Mouse (Mus musculus): ENCODE results near the gene Ube2t.

The Ube2t gene

DNA sequence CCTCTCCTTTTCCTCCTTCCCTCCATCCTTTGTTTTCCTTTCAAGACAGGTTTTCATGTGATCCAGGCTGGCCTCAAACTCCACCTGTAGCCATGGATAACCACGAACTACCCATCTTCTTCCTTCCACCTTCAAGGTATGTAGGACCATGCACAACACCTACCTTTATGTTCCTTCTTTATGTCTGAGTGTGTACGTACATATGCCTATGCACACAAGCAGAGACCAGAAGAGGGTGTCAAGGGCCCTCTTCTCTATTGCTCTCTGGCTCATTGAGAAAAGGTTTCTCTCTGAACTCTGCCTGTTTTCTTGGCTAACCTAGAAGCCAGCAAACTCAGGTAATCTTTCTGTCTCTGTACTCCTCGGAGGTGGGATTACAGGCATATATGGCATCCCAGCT, 32.4 kb downstream of the Ube2t start:
- DNase-seq (ENCODE audit: low read depth in 2 of 2, low spot score in 2 of 2): no peak

GRCm38 (mm10) chr1:134995437-134995836, 33.1 kb downstream of the Ube2t start:
- no peak for DNase-seq (ENCODE audit: low read depth in 2 of 2, low spot score in 2 of 2)

- DNase-seq (ENCODE audit: low read depth in 2 of 2, low spot score in 2 of 2): no peak
Measured at GRCm38 (mm10) chr1:134995954-134996353, 33.6 kb downstream of the Ube2t start.

DNA sequence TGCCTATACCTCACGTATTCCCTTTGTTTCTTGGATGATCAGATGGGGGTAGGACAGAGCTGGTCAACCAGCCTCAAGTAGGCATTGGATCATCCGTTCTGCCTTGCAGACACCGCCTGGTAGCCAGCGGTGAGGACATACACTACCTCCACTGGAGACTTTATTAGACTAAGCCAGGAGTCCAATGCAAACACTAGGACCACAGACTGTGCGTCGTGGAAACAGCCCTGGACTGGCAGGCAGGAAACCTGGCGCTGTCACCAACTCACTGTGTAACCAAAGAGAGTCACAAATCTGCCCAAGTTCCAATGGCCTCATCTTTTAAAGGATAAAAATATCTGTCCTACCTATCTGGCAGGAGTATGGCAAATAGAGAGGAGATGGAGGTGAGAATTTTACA, 34.1 kb downstream of the Ube2t start:
- DNase-seq (ENCODE audit: low read depth in 2 of 2, low spot score in 2 of 2): no peak

- no peak for DNase-seq (ENCODE audit: low read depth in 2 of 2, low spot score in 2 of 2)
Measured at GRCm38 (mm10) chr1:134997568-134997967, 35.2 kb downstream of the Ube2t start.

GRCm38 (mm10) chr1:134998231-134998630, 35.9 kb downstream of the Ube2t start:
- no peak for DNase-seq (ENCODE audit: low read depth in 2 of 2, low spot score in 2 of 2)

DNA sequence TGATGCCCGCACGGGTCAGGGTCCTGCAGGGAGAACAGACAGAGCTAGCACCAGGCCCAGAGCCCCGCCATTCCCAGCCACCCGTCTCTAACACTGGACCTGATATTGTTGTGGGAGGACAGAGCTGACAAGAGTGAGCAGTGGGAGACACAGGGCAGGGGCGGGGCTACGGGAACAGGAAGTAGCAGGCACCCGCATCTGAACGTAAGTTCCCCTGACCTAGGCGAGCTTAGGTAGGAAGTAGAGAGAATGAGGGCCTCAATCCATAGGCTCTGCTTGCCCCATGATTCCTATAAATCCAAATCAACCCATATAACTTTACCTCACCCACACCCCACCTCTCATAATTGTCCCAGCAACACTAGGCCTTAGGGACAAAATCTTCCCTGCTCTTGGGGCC, 38.2 kb downstream of the Ube2t start:
- DNase-seq (ENCODE audit: low read depth in 2 of 2, low spot score in 2 of 2): no peak

DNA sequence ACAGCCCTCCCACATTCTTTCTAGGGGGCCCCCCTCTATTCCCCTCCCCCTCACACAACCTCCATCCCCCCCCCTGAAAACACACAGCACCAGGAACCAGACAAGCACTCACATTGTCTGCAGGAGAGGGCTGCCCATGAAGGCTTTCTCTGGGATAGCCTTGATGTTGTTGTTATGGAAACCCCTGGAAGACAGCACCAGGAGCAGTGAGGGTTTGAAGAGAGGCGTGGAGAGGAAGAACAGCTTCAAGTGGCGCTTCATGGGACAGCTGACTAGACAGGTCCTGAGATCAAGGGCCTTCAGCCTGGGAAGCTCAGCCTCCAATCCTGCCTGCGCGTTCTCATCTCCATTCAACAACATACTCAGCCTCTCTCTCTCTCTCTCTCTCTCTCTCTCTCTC, 41.0 kb downstream of the Ube2t start:
- no peak for DNase-seq (ENCODE audit: low read depth in 2 of 2, low spot score in 2 of 2)

- DNase-seq (ENCODE audit: low read depth in 2 of 2, low spot score in 2 of 2): no peak
Measured at GRCm38 (mm10) chr1:135005696-135006095, 43.3 kb downstream of the Ube2t start.

- DNase-seq (ENCODE audit: low read depth in 2 of 2, low spot score in 2 of 2): no peak
Measured at GRCm38 (mm10) chr1:135009833-135010232, 47.5 kb downstream of the Ube2t start.

GRCm38 (mm10) chr1:135011912-135012311, 49.5 kb downstream of the Ube2t start:
- DNase-seq (ENCODE audit: low read depth in 2 of 2, low spot score in 2 of 2): no peak

GRCm38 (mm10) chr1:135012472-135012871, 50.1 kb downstream of the Ube2t start:
- no peak for DNase-seq (ENCODE audit: low read depth in 2 of 2, low spot score in 2 of 2)

DNA sequence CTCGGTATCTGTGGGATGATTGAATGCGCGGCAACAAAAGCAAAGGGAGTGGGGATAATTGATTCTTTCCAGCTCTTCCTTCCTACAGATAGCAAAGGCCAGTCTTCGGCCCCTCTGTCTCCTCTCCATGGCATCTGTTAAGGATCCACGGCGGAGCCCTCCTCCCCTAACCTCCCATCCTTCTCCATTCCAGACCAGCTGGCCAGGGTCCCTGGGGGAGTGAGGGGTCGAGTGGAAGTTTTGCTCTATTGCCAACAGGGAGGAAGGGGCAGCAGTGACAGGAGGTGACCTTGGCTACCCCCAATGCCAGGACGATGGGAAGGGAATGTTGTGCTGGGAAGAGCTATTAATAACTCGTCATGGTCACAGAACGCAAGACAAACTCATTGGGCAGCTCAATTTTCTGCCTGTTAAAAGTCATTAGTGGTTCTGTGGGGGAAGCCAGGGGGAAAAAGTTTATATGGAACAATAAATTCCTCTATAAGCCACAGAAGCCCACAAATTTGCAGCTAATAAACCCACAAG, 52.6 kb downstream of the Ube2t start:
- no peak for DNase-seq (ENCODE audit: low read depth in 2 of 2, low spot score in 2 of 2)

DNA sequence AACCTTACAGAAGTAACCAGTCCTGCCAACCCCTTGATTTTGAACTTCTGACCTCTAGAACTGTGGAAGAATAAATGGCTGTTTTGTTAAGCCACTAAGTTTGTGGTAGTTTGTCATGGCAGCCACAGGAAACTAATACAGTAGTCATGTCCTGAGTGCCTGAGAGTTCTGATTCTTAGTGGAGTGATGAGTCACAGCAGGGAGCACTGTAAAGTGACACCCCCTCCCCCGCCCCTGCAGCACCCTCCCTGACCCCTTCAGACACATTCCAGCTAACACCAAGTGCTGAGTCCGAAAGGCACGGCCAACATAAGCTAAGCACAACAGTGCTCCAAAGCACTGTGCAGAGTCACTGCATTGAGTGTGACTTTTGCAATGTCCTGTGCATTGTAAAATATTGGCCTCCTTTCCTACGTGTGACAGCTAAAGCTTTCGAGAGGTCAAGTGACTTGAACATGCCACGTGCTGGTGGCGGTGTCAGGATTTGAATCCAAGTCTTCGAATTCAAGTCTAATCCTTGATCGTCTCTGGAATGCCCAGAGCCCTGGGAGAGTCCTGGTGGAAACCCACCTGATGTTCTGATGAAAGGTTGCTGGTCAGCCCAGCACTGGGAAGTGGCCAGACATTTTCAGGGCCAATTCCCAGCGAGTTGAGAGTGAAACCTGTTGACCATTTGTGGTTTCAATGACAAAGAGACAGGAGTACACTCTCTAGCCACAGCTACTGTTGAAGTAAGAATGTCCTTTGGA, 54.7 kb downstream of the Ube2t start:
- DNase-seq (ENCODE audit: low read depth in 2 of 2, low spot score in 2 of 2): no peak

DNA sequence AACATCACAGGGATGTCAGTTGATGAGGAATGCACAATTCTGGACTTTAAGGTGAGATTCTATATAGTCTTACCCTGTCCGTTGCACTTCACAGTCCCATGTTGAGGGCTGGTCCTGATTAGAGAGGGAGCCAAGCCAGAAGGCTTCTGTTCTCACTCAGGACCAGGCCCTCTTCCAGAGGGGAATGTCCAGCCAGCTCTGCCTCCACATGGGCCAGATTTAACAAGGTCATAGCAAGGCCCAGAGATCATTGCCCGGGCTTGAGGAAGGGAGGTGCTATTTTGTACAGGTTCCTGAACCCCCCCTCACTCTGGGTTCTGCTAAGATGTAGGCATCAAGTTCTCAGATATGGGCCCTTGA, 55.3 kb downstream of the Ube2t start:
- no peak for DNase-seq (ENCODE audit: low read depth in 2 of 2, low spot score in 2 of 2)

GRCm38 (mm10) chr1:135019087-135019774, 56.9 kb downstream of the Ube2t start:
- peak in 1 of 2 experiments; percentile 18 for DNase-seq (ENCODE audit: low read depth in 2 of 2, low spot score in 2 of 2)

- DNase-seq (ENCODE audit: low read depth in 2 of 2, low spot score in 2 of 2): no peak
Measured at GRCm38 (mm10) chr1:135019775-135020167, 57.4 kb downstream of the Ube2t start.

DNA sequence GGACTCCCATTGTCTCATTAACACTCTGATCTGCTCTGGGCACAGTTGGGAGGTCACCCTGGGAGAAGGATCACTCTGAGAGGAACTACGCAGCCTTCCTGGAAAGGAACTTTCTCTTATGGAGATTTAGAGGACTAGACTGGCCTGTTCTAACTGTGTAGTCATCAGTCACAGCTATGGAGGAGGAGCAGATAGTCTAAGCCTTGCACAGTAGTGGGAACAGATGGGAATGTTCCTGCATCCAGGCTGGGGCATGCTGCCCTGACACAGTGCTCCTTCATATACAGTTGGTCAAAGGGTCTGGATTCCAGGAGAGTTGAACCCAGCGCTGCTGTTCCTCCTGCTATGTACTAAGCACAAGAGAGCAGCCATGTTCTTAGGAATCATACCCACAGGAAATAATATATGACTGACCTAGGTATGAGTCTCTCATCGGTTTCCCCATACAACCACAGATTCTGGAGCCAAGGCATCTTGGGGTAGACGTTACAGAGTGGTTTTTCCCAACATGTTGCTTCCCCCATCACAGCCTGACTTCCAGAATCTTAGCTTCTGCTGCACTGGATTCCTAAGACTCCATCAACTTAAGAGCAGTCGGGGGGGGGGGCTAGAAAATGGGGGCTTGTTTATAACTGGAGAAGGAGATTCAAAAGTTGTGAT, 58.0 kb downstream of the Ube2t start:
- no peak for DNase-seq (ENCODE audit: low read depth in 2 of 2, low spot score in 2 of 2)

DNA sequence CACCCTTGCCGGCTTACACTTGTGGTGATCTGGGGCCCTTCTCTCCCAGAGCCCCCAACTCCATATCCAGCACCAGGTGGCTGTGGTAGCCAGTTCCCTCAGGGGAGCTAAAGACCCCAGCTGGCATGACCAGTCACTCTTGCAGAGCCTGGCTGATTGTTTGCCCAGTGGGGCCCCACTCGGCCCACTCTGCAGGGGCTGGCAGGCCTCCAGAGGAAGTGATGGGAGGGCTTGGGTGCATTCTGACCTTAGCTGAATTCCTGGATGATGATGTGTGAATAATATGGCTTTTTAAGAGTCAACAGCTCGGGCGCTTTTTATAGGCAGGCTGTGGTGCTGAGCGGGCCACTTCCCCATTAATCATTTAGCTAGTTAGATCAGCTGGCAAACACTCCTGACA, 58.6 kb downstream of the Ube2t start:
- DNase-seq (ENCODE audit: low read depth in 2 of 2, low spot score in 2 of 2): no peak

- no peak for DNase-seq (ENCODE audit: low read depth in 2 of 2, low spot score in 2 of 2)
Measured at GRCm38 (mm10) chr1:135021936-135022335, 59.6 kb downstream of the Ube2t start.

GRCm38 (mm10) chr1:135023583-135023982, 61.2 kb downstream of the Ube2t start:
- no peak for DNase-seq (ENCODE audit: low read depth in 2 of 2, low spot score in 2 of 2)
